Mouse (Mus musculus) C2C12 (cell line): Measurements from ENCODE around the gene Inafm1. TPM values are rescaled to one million over a fixed set of nuclear protein-coding genes. Genes with fewer than 3 reads are reported as not detected.
A peak's percentile ranks its signal among the peaks of the same experiment; 100 is the strongest.
"Not testable (repeated sequence)": the region's sequence is repeated elsewhere in the genome, so short reads cannot be mapped to it uniquely, and the experiment has no call there.

Source experiments
- H3K27me3 ChIP-seq: one replicate; pipeline ENCODE4 v1.6.1; 2011; ENCODE audit not compliant: control insufficient read depth, insufficient read depth, insufficient read length
- H3K36me3 ChIP-seq: one replicate; pipeline ENCODE4 v1.6.1; 2011; ENCODE audit not compliant: control insufficient read depth, insufficient read depth
- H3K4me3 ChIP-seq: one replicate; pipeline ENCODE4 v1.5.1; 2011; ENCODE audit warnings: mild to moderate bottlenecking, control low read depth; ENCODE audit not compliant: poor library complexity, insufficient read depth, severe bottlenecking
- H3K79me2 ChIP-seq: one replicate; pipeline ENCODE4 v1.6.1; 2011; ENCODE audit not compliant: control insufficient read depth, insufficient read depth
- H3K79me3 ChIP-seq: one replicate; pipeline ENCODE4 v1.6.1; 2011; ENCODE audit warnings: low read depth, control low read depth
- H3ac ChIP-seq: one replicate; pipeline ENCODE3; 2011; ENCODE audit warnings: low read depth; ENCODE audit not compliant: control insufficient read depth, insufficient read length
- CEBPB ChIP-seq: IDR thresholded peaks from one replicate; pipeline ENCODE4 v1.6.1; 2011; ENCODE audit warnings: low read depth, mild to moderate bottlenecking, control low read depth, moderate library complexity
- CTCF ChIP-seq: IDR thresholded peaks from one replicate; pipeline ENCODE4 v1.5.1; 2011; ENCODE audit not compliant: control insufficient read depth, insufficient read depth, insufficient read length
- FOSL1 ChIP-seq: IDR thresholded peaks from one replicate; pipeline ENCODE4 v1.8.0; 2011; ENCODE audit warnings: mild to moderate bottlenecking, low read length; ENCODE audit not compliant: poor library complexity, insufficient read depth, severe bottlenecking
- MAX ChIP-seq: IDR thresholded peaks from one replicate; pipeline ENCODE4 v1.6.1; 2011; ENCODE audit warnings: mild to moderate bottlenecking, control low read depth
- MYOD1 ChIP-seq: IDR thresholded peaks from one replicate; pipeline ENCODE4 v1.6.1; 2011; ENCODE audit warnings: low read depth; ENCODE audit not compliant: control insufficient read depth, insufficient read length
- MYOG ChIP-seq: IDR thresholded peaks from one replicate; pipeline ENCODE4 v1.6.1; 2011; ENCODE audit not compliant: control insufficient read depth, insufficient read length; ENCODE audit errors: extremely low read depth
- USF1 ChIP-seq: IDR thresholded peaks from one replicate; pipeline ENCODE4 v1.6.1; 2011; ENCODE audit warnings: low read depth, mild to moderate bottlenecking, control low read depth, moderate library complexity
- polyA plus RNA-seq: library from polyadenylated mRNA; unstranded; fragments of >200 nt; fragmentation: generic; extraction: Trizol; gene quantifications from one replicate; pipeline ENCODE4 v1.2.1, GENCODE M21; 2012; ENCODE audit warnings: missing spikeins

Gene Inafm1
- polyA plus RNA-seq, 1 experiment: 11.7 TPM

DNA sequence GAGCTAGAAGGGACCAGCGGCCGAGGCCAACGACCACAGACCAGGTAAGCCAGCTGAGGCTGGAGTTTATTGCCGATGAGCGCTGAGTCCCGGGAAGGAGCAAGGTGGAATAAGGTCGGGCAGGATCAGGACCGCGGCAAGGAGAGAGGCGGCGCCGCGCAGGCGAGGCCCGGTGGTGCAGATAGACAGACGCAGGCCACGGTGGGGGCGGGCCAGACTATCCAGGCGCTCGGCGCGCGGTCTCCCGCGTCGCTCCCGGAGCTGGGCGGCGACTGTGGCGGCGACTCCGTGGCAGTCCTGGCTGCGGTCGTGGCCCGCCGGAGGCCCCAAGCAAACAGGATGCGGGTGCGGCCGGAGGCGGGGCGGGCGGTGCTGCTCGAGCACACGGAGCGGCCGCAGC, 736 bp downstream of the Inafm1 start:
- no peaks in the 10 kb centered on the region for H3K36me3 ChIP-seq
- H3K4me3 ChIP-seq: peak overlapping the region; percentile 29
- TF ChIP-seq MAX (no peak), MYOD1 (no peak), MYOG (no peak), CEBPB (no peak), CTCF (no peak), FOSL1 (no peak)
- H3ac ChIP-seq: peak overlapping the region; percentile 64
- H3K79me2 ChIP-seq: no peaks in the 10 kb centered on the region
- H3K27me3 ChIP-seq: no peaks in the 10 kb centered on the region
- H3K79me3 ChIP-seq: no peaks in the 10 kb centered on the region

- Histone ChIP-seq H3ac (no peak overlapping the region), H3K79me3 (no peaks in the 10 kb centered on the region), H3K36me3 (no peaks in the 10 kb centered on the region), H3K79me2 (no peaks in the 10 kb centered on the region), H3K4me3 (no peak overlapping the region), H3K27me3 (no peaks in the 10 kb centered on the region)
- no peak for TF ChIP-seq FOSL1
- no peak for TF ChIP-seq CEBPB
- no peak for TF ChIP-seq CTCF
- TF ChIP-seq MYOD1: no peak
- no peak for TF ChIP-seq MYOG
- TF ChIP-seq MAX: no peak
- TF ChIP-seq USF1: no peak
These were observed 2.3 kb downstream of the Inafm1 start for GRCm38 (mm10) chr7:16271139-16271538.

DNA sequence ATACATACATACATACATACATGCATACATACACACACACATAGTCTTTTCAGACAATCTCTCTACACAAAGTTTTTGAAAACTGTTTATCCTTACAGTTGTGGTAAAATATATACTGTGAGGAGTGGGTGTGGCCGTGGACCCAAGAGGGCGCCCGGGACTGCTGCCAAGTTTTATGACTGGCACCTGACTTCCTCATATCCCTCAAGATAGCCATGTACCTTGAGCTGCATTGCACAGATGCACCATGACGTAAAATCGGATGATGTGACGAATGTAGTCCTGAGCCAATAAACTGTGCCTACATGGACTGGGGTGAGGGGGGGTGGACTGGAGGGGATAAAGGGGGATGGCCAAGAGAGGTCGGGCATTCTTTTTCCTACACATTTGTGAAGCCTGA, 6.8 kb downstream of the Inafm1 start:
- not testable (repeated sequence) for H3K79me3 ChIP-seq, H3K79me2 ChIP-seq, H3ac ChIP-seq, H3K36me3 ChIP-seq, H3K27me3 ChIP-seq, H3K4me3 ChIP-seq

GRCm38 (mm10) chr7:16265856-16266255, 7.6 kb downstream of the Inafm1 start:
- TF ChIP-seq MYOG (no peak), MAX (no peak), USF1 (no peak), CTCF (no peak), CEBPB (no peak), FOSL1 (no peak), MYOD1 (no peak)
- Histone ChIP-seq H3K79me3 (no peaks in the 10 kb centered on the region), H3ac (no peak overlapping the region), H3K27me3 (no peaks in the 10 kb centered on the region), H3K4me3 (no peak overlapping the region), H3K79me2 (no peaks in the 10 kb centered on the region), H3K36me3 (no peaks in the 10 kb centered on the region)

GRCm38 (mm10) chr7:16263843-16264242, 9.6 kb downstream of the Inafm1 start:
- no peak overlapping the region for H3ac ChIP-seq
- no peak overlapping the region for H3K4me3 ChIP-seq
- no peaks in the 10 kb centered on the region for H3K27me3 ChIP-seq
- H3K79me2 ChIP-seq: no peaks in the 10 kb centered on the region
- no peaks in the 10 kb centered on the region for H3K36me3 ChIP-seq
- no peak for TF ChIP-seq CTCF
- TF ChIP-seq MAX: no peak
- TF ChIP-seq MYOD1: no peak
- no peak for TF ChIP-seq FOSL1
- no peak for TF ChIP-seq USF1
- TF ChIP-seq CEBPB: no peak
- TF ChIP-seq MYOG: no peak
- H3K79me3 ChIP-seq: no peaks in the 10 kb centered on the region

- no peaks in the 10 kb centered on the region for H3K27me3 ChIP-seq
- no peak overlapping the region for H3ac ChIP-seq
- TF ChIP-seq MAX: no peak
- TF ChIP-seq CTCF: peak; percentile 33
- no peaks in the 10 kb centered on the region for H3K79me3 ChIP-seq
- no peak overlapping the region for H3K4me3 ChIP-seq
- H3K79me2 ChIP-seq: no peaks in the 10 kb centered on the region
- H3K36me3 ChIP-seq: no peaks in the 10 kb centered on the region
These were observed 10.2 kb downstream of the Inafm1 start for GRCm38 (mm10) chr7:16263015-16263787.
